Mouse (Mus musculus): ENCODE results near the gene Cep126. TPM values are rescaled to one million over a fixed set of nuclear protein-coding genes. Genes with fewer than 3 reads are reported as not detected.

Cep126 gene
- 5.0 and 6.2 TPM in 2 replicates for polyA plus RNA-seq (2014; fragmentation: Nextera tagmentation; extraction: Ambion mirVana)

GRCm38 (mm10) chr9:8134117-8134574, at the start of gene Cep126:
Gene Cep126, minus strand, starts transcription at chr9:8134294.
- H3K4me1 ChIP-seq (ENCODE audit: control insufficient read depth, insufficient read depth, low read length): no peaks in the 10 kb centered on the region
- H3K27ac ChIP-seq (ENCODE audit: low read depth, low read length): no peak within 1 kb of the TSS
- peak within 1 kb of the TSS; percentile 55 for H3K4me2 ChIP-seq (replicated peaks; ENCODE audit: low read depth, low read length)
- under 1% methylated on average over 63 of the region's 72 CpGs for WGBS
- peak within 1 kb of the TSS; percentile 60 for H3K9ac ChIP-seq (ENCODE audit: low read depth, low read length)
- no peaks in the 10 kb centered on the region for H3K36me3 ChIP-seq (ENCODE audit: control insufficient read depth, insufficient read depth, low read length)
- H3K27me3 ChIP-seq (ENCODE audit: control insufficient read depth, insufficient read depth, low read length): no peaks in the 10 kb centered on the region
- peak; percentile 99 for ATAC-seq (ENCODE audit: low FRiP score, low TSS enrichment)
- H3K4me3 ChIP-seq (ENCODE audit: low read length): peak within 1 kb of the TSS; percentile 87
- H3K9me3 ChIP-seq (ENCODE audit: control insufficient read depth, low read length): no peaks in the 10 kb centered on the region

GRCm38 (mm10) chr9:8179554-8179953, 45.5 kb upstream of the Cep126 start:
- no peaks in the 10 kb centered on the region for H3K27me3 ChIP-seq (ENCODE audit: control insufficient read depth, insufficient read depth, low read length)
- H3K36me3 ChIP-seq (ENCODE audit: control insufficient read depth, insufficient read depth, low read length): no peaks in the 10 kb centered on the region
- H3K4me3 ChIP-seq (ENCODE audit: low read length): no peak overlapping the region
- no peak for ATAC-seq (ENCODE audit: low FRiP score, low TSS enrichment)
- WGBS: 89% methylated on average over 3 of the region's 3 CpGs
- H3K4me2 ChIP-seq (replicated peaks; ENCODE audit: low read depth, low read length): no peak overlapping the region
- H3K4me1 ChIP-seq (ENCODE audit: control insufficient read depth, insufficient read depth, low read length): no peaks in the 10 kb centered on the region
- H3K9ac ChIP-seq (ENCODE audit: low read depth, low read length): no peak overlapping the region
- H3K9me3 ChIP-seq (ENCODE audit: control insufficient read depth, low read length): no peaks in the 10 kb centered on the region
- no peak overlapping the region for H3K27ac ChIP-seq (ENCODE audit: low read depth, low read length)

GRCm38 (mm10) chr9:8177099-8177498, 43.0 kb upstream of the Cep126 start:
- Histone ChIP-seq H3K27me3 (ENCODE audit: control insufficient read depth, insufficient read depth, low read length) (no peaks in the 10 kb centered on the region), H3K36me3 (ENCODE audit: control insufficient read depth, insufficient read depth, low read length) (no peaks in the 10 kb centered on the region), H3K4me1 (ENCODE audit: control insufficient read depth, insufficient read depth, low read length) (no peaks in the 10 kb centered on the region), H3K9ac (ENCODE audit: low read depth, low read length) (no peak overlapping the region), H3K27ac (ENCODE audit: low read depth, low read length) (no peak overlapping the region), H3K4me3 (ENCODE audit: low read length) (no peak overlapping the region), H3K4me2 (replicated peaks; ENCODE audit: low read depth, low read length) (no peak overlapping the region), H3K9me3 (ENCODE audit: control insufficient read depth, low read length) (no peaks in the 10 kb centered on the region)
- no peak for ATAC-seq (ENCODE audit: low FRiP score, low TSS enrichment)
- WGBS: 74% methylated on average over 3 of the region's 3 CpGs

DNA sequence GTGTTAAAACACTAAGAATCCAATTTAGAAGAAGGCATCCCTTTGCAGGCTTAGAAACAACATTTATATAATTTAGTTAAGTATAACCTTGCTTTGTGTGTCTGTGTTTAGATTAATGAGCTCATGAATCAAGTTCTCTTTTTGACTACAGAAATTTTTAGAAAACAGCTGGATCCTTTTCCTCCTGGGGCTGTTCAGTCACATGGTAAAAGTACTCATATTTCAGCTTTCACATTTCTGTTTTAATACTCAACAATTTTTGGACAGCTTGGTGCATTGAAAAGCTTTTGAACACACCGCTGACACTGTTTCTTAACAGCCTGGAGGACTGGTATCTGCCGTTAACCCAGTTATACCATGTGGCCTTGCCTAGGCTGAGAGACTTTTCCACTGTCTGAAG, 22.9 kb upstream of the Cep126 start:
- Histone ChIP-seq H3K27me3 (ENCODE audit: control insufficient read depth, insufficient read depth, low read length) (no peaks in the 10 kb centered on the region), H3K4me1 (ENCODE audit: control insufficient read depth, insufficient read depth, low read length) (no peaks in the 10 kb centered on the region), H3K36me3 (ENCODE audit: control insufficient read depth, insufficient read depth, low read length) (no peaks in the 10 kb centered on the region), H3K4me3 (ENCODE audit: low read length) (no peak overlapping the region), H3K9me3 (ENCODE audit: control insufficient read depth, low read length) (no peaks in the 10 kb centered on the region), H3K4me2 (replicated peaks; ENCODE audit: low read depth, low read length) (no peak overlapping the region), H3K27ac (ENCODE audit: low read depth, low read length) (no peak overlapping the region), H3K9ac (ENCODE audit: low read depth, low read length) (no peak overlapping the region)
- WGBS: 70% methylated on average over 2 of the region's 2 CpGs
- no peak for ATAC-seq (ENCODE audit: low FRiP score, low TSS enrichment)

GRCm38 (mm10) chr9:8139501-8139900, 5.4 kb upstream of the Cep126 start:
- WGBS: 74% methylated on average over 1 of the region's 1 CpGs
- Histone ChIP-seq H3K4me3 (ENCODE audit: low read length) (no peak overlapping the region), H3K27me3 (ENCODE audit: control insufficient read depth, insufficient read depth, low read length) (no peaks in the 10 kb centered on the region)

GRCm38 (mm10) chr9:8133586-8134115, 443 bp downstream of the Cep126 start:
- Histone ChIP-seq H3K36me3 (ENCODE audit: control insufficient read depth, insufficient read depth, low read length) (no peaks in the 10 kb centered on the region), H3K4me1 (ENCODE audit: control insufficient read depth, insufficient read depth, low read length) (no peaks in the 10 kb centered on the region), H3K4me2 (replicated peaks; ENCODE audit: low read depth, low read length) (peak overlapping the region; percentile 55), H3K9me3 (ENCODE audit: control insufficient read depth, low read length) (no peaks in the 10 kb centered on the region), H3K27ac (ENCODE audit: low read depth, low read length) (no peak overlapping the region), H3K27me3 (ENCODE audit: control insufficient read depth, insufficient read depth, low read length) (no peaks in the 10 kb centered on the region), H3K4me3 (ENCODE audit: low read length) (peak overlapping the region; percentile 87), H3K9ac (ENCODE audit: low read depth, low read length) (peak overlapping the region; percentile 60)
- WGBS: 3% methylated on average over 22 of the region's 22 CpGs
- peak; percentile 32 for ATAC-seq (ENCODE audit: low FRiP score, low TSS enrichment)

More at GRCm38 (mm10) chr9:8139501-8139900, 5.4 kb upstream of the Cep126 start:
- Histone ChIP-seq H3K4me1 (ENCODE audit: control insufficient read depth, insufficient read depth, low read length) (no peaks in the 10 kb centered on the region), H3K9me3 (ENCODE audit: control insufficient read depth, low read length) (no peaks in the 10 kb centered on the region), H3K36me3 (ENCODE audit: control insufficient read depth, insufficient read depth, low read length) (no peaks in the 10 kb centered on the region), H3K9ac (ENCODE audit: low read depth, low read length) (no peak overlapping the region), H3K4me2 (replicated peaks; ENCODE audit: low read depth, low read length) (no peak overlapping the region), H3K27ac (ENCODE audit: low read depth, low read length) (no peak overlapping the region)
- no peak for ATAC-seq (ENCODE audit: low FRiP score, low TSS enrichment)

DNA sequence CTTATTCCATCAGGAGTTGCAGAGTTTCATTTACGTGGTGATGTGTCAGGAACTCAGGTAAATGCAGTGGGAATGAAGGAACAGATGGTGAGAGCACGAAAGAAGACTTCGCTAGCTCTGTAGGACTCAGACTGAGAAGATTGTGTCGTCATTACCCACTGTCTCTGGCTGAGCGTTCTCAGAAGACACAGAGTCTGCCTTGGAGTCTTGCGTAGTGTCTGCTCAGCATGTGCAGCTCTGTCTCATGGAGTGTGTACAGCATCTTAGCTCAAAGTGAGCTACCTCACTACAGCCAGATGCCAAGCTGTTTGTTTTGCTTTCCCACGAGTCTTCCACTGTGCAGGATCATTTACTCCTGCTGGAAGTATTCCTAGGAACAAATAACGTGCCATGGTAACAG, 10.6 kb downstream of the Cep126 start:
- ATAC-seq (ENCODE audit: low FRiP score, low TSS enrichment): no peak
- Histone ChIP-seq H3K9ac (ENCODE audit: low read depth, low read length) (no peak overlapping the region), H3K4me1 (ENCODE audit: control insufficient read depth, insufficient read depth, low read length) (no peaks in the 10 kb centered on the region), H3K4me2 (replicated peaks; ENCODE audit: low read depth, low read length) (no peak overlapping the region), H3K9me3 (ENCODE audit: control insufficient read depth, low read length) (no peaks in the 10 kb centered on the region), H3K27me3 (ENCODE audit: control insufficient read depth, insufficient read depth, low read length) (no peaks in the 10 kb centered on the region), H3K4me3 (ENCODE audit: low read length) (no peak overlapping the region), H3K36me3 (ENCODE audit: control insufficient read depth, insufficient read depth, low read length) (no peaks in the 10 kb centered on the region; the same call in 1 of the 2 replicates), H3K27ac (ENCODE audit: low read depth, low read length) (no peak overlapping the region)
- WGBS: 84% methylated on average over 8 of the region's 8 CpGs

GRCm38 (mm10) chr9:8114516-8114915, 19.6 kb downstream of the Cep126 start:
- H3K9ac ChIP-seq (ENCODE audit: low read depth, low read length): no peak overlapping the region
- WGBS: 97% methylated on average over 5 of the region's 5 CpGs

GRCm38 (mm10) chr9:8103050-8103449, 31.0 kb downstream of the Cep126 start:
- ATAC-seq (ENCODE audit: low FRiP score, low TSS enrichment): no peak
- H3K27ac ChIP-seq (ENCODE audit: low read depth, low read length): no peak overlapping the region
- WGBS: 87% methylated on average over 4 of the region's 4 CpGs

More at GRCm38 (mm10) chr9:8114516-8114915, 19.6 kb downstream of the Cep126 start:
- ATAC-seq (ENCODE audit: low FRiP score, low TSS enrichment): no peak
- Histone ChIP-seq H3K4me3 (ENCODE audit: low read length) (no peak overlapping the region), H3K9me3 (ENCODE audit: control insufficient read depth, low read length) (no peaks in the 10 kb centered on the region; the same call in 1 of the 2 replicates), H3K27ac (ENCODE audit: low read depth, low read length) (no peak overlapping the region), H3K4me2 (replicated peaks; ENCODE audit: low read depth, low read length) (no peak overlapping the region), H3K27me3 (ENCODE audit: control insufficient read depth, insufficient read depth, low read length) (no peaks in the 10 kb centered on the region), H3K36me3 (ENCODE audit: control insufficient read depth, insufficient read depth, low read length) (no peaks in the 10 kb centered on the region), H3K4me1 (ENCODE audit: control insufficient read depth, insufficient read depth, low read length) (no peaks in the 10 kb centered on the region)

More at GRCm38 (mm10) chr9:8103050-8103449, 31.0 kb downstream of the Cep126 start:
- no peaks in the 10 kb centered on the region for H3K4me1 ChIP-seq (ENCODE audit: control insufficient read depth, insufficient read depth, low read length)
- H3K4me2 ChIP-seq (replicated peaks; ENCODE audit: low read depth, low read length): no peak overlapping the region
- H3K9ac ChIP-seq (ENCODE audit: low read depth, low read length): no peak overlapping the region
- H3K27me3 ChIP-seq (ENCODE audit: control insufficient read depth, insufficient read depth, low read length): no peaks in the 10 kb centered on the region
- H3K4me3 ChIP-seq (ENCODE audit: low read length): no peak overlapping the region
- H3K9me3 ChIP-seq (ENCODE audit: control insufficient read depth, low read length): no peaks in the 10 kb centered on the region
- no peaks in the 10 kb centered on the region for H3K36me3 ChIP-seq (ENCODE audit: control insufficient read depth, insufficient read depth, low read length)

Measured in kidney, embryonic 14.5 days (tissue).